Mouse (Mus musculus) liver, embryonic 11.5 days (tissue): ENCODE data around the gene Tff3. TPM values are rescaled to one million over a fixed set of nuclear protein-coding genes. Genes with fewer than 3 reads are reported as not detected.

Experiments used
- ATAC-seq: fragments of 200-750 bp; cut with Nextera tagmentation; replicated peaks from 2 replicates; pipeline ENCODE4 v1.8.0; 2017; ENCODE audit warnings: moderate number of reproducible peaks, mild to moderate bottlenecking, moderate TSS enrichment, moderate library complexity; ENCODE audit not compliant: low FRiP score
- DNase-seq: peaks from one replicate; pipeline ENCODE4 v3.0.0-alpha.2; 2017; ENCODE audit warnings: low spot score
- H3K27ac ChIP-seq: fragments of 300-500 bp; sonication (generic); 2 replicates; pipeline ENCODE4 v1.5.1; 2014; ENCODE audit warnings: mild to moderate bottlenecking, low read depth, low read length, control low read depth
- H3K27me3 ChIP-seq: fragments of 300-500 bp; sonication (generic); replicated peaks from 2 replicates; pipeline ENCODE4 v1.6.1; 2014; ENCODE audit warnings: low read length, mixed read lengths; ENCODE audit not compliant: control insufficient read depth, insufficient read depth
- H3K36me3 ChIP-seq: fragments of 300-500 bp; sonication (generic); 2 replicates; pipeline ENCODE4 v1.6.1; 2014; ENCODE audit warnings: mild to moderate bottlenecking, low read length, moderate library complexity, mixed read lengths; ENCODE audit not compliant: control insufficient read depth, insufficient read depth
- H3K4me1 ChIP-seq: fragments of 300-500 bp; sonication (generic); replicated peaks from 2 replicates; pipeline ENCODE4 v1.6.1; 2014; ENCODE audit warnings: low read length, mixed read lengths; ENCODE audit not compliant: control insufficient read depth, insufficient read depth
- H3K4me2 ChIP-seq: fragments of 300-500 bp; sonication (generic); 2 replicates; pipeline ENCODE4 v1.6.1; 2014; ENCODE audit warnings: mild to moderate bottlenecking, control low read depth, moderate library complexity
- H3K4me3 ChIP-seq: fragments of 300-500 bp; sonication (generic); 2 replicates; pipeline ENCODE4 v1.5.1; 2014; ENCODE audit warnings: low read depth, low read length, control low read depth
- H3K9ac ChIP-seq: fragments of 300-500 bp; sonication (generic); 2 replicates; pipeline ENCODE4 v1.6.1; 2014; ENCODE audit warnings: low read depth, low read length, control low read depth
- H3K9me3 ChIP-seq: fragments of 300-500 bp; sonication (generic); 2 replicates; pipeline ENCODE4 v1.6.1; 2016; ENCODE audit warnings: low read length, inconsistent platforms, mixed read lengths; ENCODE audit not compliant: control insufficient read depth
- WGBS: fragments of 180-500 bp; shearing (Covaris S2); extraction: QIAGEN DNeasy Blood & Tissue Kit; methylation state at CpG from one replicate; pipeline ENCODE4 v1.1.7; 2014; 5-methylcytosine and 5-hydroxymethylcytosine counted together
- polyA plus RNA-seq: library from polyadenylated mRNA; unstranded; fragments of >200 nt; fragmentation: Nextera tagmentation; extraction: Ambion mirVana; gene quantifications from 2 replicates; pipeline ENCODE4 v1.2.1, GENCODE M21; 2014

Tff3 gene
- polyA plus RNA-seq, 1 experiment from 2014 or later, result 2.1 TPM

DNA sequence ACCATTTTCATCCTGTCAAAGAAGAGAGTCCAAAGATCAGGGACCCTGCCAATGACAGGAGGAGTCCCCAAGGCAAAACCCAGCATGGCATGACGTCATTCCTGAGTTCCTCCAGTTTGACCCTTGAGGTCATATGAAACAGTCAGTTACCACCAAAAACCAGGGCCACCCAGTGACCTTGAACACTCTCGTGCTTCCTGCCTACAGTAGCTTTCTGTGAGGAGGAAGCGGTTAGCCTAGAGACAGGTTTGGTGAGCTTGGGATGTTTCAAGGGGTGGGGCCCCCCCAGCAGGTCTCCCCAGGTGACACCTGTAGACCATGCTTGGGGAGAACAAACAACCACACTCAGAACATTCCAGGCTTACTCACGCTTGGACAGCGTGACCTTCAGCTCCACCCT lies 51.9 kb downstream of the Tff3 start:
- 69% methylated on average over 5 of the region's 5 CpGs for WGBS
- Histone ChIP-seq H3K27ac (no peak overlapping the region), H3K9ac (no peak overlapping the region), H3K4me1 (peaks cover 28% of the 10 kb centered on the region), H3K4me3 (no peak overlapping the region), H3K27me3 (no peaks in the 10 kb centered on the region), H3K36me3 (no peaks in the 10 kb centered on the region), H3K9me3 (no peaks in the 10 kb centered on the region), H3K4me2 (no peak overlapping the region)
- ATAC-seq (no peak), DNase-seq (no peak)

DNA sequence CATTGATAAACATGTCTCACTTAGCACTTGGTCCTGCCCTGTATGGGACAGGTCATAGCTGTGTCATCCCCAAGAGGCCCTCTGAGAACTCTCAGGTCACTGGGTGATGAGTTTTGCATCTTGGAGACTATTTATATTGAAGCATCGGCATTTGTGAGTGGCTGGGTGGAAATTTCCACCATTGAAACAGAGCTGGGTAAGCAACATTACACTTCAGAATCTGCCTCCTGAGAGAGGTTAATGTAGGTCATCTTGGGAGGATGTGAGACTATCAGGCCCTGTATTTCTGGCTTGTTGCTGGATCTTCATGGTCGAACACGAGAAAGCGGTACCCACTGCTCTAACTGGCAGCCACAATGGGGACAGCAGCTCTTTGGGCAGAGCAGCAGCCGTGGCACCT lies 54.0 kb downstream of the Tff3 start:
- WGBS, result 86% methylated on average over 5 of the region's 5 CpGs
- Histone ChIP-seq H3K9me3 (no peaks in the 10 kb centered on the region), H3K27ac (no peak overlapping the region)

More for the DNA sequence above, 54.0 kb downstream of the Tff3 start:
- H3K36me3 ChIP-seq, result no peaks in the 10 kb centered on the region
- H3K4me2 ChIP-seq, result no peak overlapping the region
- no peaks in the 10 kb centered on the region for H3K27me3 ChIP-seq
- peaks cover 49% of the 10 kb centered on the region for H3K4me1 ChIP-seq
- no peak overlapping the region for H3K4me3 ChIP-seq
- no peak for DNase-seq
- no peak for ATAC-seq
- H3K9ac ChIP-seq, result no peak overlapping the region

Other genes starting within 250 kb of the Tff3 start
- gene Glp1r, start 227.8 kb downstream of the Tff3 start, polyA plus RNA-seq, result 0.08 and 0.13 TPM in 2 replicates
- not detected in 2 replicates for gene Umodl1, start 175.0 kb downstream of the Tff3 start, polyA plus RNA-seq
- 6.5 and 6.7 TPM in 2 replicates for gene Abcg1, start 72.0 kb downstream of the Tff3 start, polyA plus RNA-seq
- not detected in 2 replicates for gene Tff2, start 14.6 kb upstream of the Tff3 start, polyA plus RNA-seq
- not detected in 2 replicates for gene Tff1, start 35.6 kb upstream of the Tff3 start, polyA plus RNA-seq
- 0.12 and 0.45 TPM in 2 replicates for gene Tmprss3, start 69.3 kb upstream of the Tff3 start, polyA plus RNA-seq
- 37.9 and 42.5 TPM in 2 replicates for gene Ubash3a, start 78.2 kb upstream of the Tff3 start, polyA plus RNA-seq
- gene Rsph1, start 147.7 kb upstream of the Tff3 start, polyA plus RNA-seq, result 0.40 and 0.88 TPM in 2 replicates
- gene Slc37a1, start 157.1 kb upstream of the Tff3 start, polyA plus RNA-seq, result 6.6 and 7.7 TPM in 2 replicates